Mouse (Mus musculus): ENCODE data around the gene Epop.

GRCm38 (mm10) chr11:97662207-97662892 is 32.8 kb upstream of the Epop start:
- no peak for TF ChIP-seq POLR2A (IDR thresholded peaks at IDR 0.05; ENCODE audit: borderline replicate concordance, control insufficient read depth, low read depth, low read length)
- no peak for TF ChIP-seq CTCF (IDR thresholded peaks at IDR 0.05; ENCODE audit: control insufficient read depth, insufficient read depth, low read length)

Data from bone marrow, adult 2 months (tissue).